Mouse (Mus musculus) intestine, postnatal 0 days (tissue): ENCODE data around the gene Paip2b. TPM values are rescaled to one million over a fixed set of nuclear protein-coding genes. Genes with fewer than 3 reads are reported as not detected.
A peak's percentile ranks its signal among the peaks of the same experiment; 100 is the strongest.
"Not testable (repeated sequence)": the region's sequence is repeated elsewhere in the genome, so short reads cannot be mapped to it uniquely, and the experiment has no call there.

ENCODE experiments used
- ATAC-seq: fragments of 200-750 bp; cut with Nextera tagmentation; 2 replicates; pipeline ENCODE4 v1.8.0; 2017; ENCODE audit warnings: mild to moderate bottlenecking, moderate TSS enrichment, moderate library complexity
- H3K27ac ChIP-seq: fragments of 300-500 bp; sonication (generic); 2 replicates; pipeline ENCODE4 v1.5.1; 2014; ENCODE audit warnings: mild to moderate bottlenecking, low read depth, low read length, moderate library complexity
- H3K27me3 ChIP-seq: fragments of 300-500 bp; sonication (generic); replicated peaks from 2 replicates; pipeline ENCODE4 v1.6.1; 2014; ENCODE audit warnings: low read length, mixed read lengths; ENCODE audit not compliant: control insufficient read depth, insufficient read depth
- H3K36me3 ChIP-seq: fragments of 300-500 bp; sonication (generic); 2 replicates; pipeline ENCODE4 v1.6.1; 2014; ENCODE audit warnings: mild to moderate bottlenecking, moderate library complexity; ENCODE audit not compliant: control insufficient read depth, insufficient read depth
- H3K4me1 ChIP-seq: fragments of 300-500 bp; sonication (generic); replicated peaks from 2 replicates; pipeline ENCODE4 v1.6.1; 2014; ENCODE audit warnings: antibody characterized with exemption, low read length, mixed read lengths; ENCODE audit not compliant: control insufficient read depth, insufficient read depth
- H3K4me2 ChIP-seq: fragments of 300-500 bp; sonication (generic); replicated peaks from 2 replicates; pipeline ENCODE4 v1.6.1; 2014; ENCODE audit warnings: low read depth, mild to moderate bottlenecking, moderate library complexity
- H3K4me3 ChIP-seq: fragments of 300-500 bp; sonication (generic); 2 replicates; pipeline ENCODE4 v1.5.1; 2014; ENCODE audit warnings: low read depth, low read length
- H3K9ac ChIP-seq: fragments of 300-500 bp; sonication (generic); 2 replicates; pipeline ENCODE4 v1.6.1; 2014; ENCODE audit warnings: mild to moderate bottlenecking, low read depth, low read length
- H3K9me3 ChIP-seq: fragments of 300-500 bp; sonication (generic); 2 replicates; pipeline ENCODE4 v1.6.1; 2016; ENCODE audit warnings: mixed run types; ENCODE audit not compliant: control insufficient read depth
- CTCF ChIP-seq: sonication (generic); IDR thresholded peaks from 2 replicates; pipeline ENCODE4 v1.5.1; 2016; ENCODE audit warnings: low read depth, mild to moderate bottlenecking, control low read depth, antibody characterized with exemption, moderate library complexity
- WGBS: fragments of 180-500 bp; shearing (Covaris S2); extraction: QIAGEN DNeasy Blood & Tissue Kit; methylation state at CpG from one replicate; pipeline ENCODE4 v1.1.7; 2014; 5-methylcytosine and 5-hydroxymethylcytosine counted together
- polyA plus RNA-seq: library from polyadenylated mRNA; unstranded; fragments of >200 nt; fragmentation: Nextera tagmentation; extraction: Ambion mirVana; gene quantifications from 2 replicates; pipeline ENCODE4 v1.2.1, GENCODE M21; 2015

Paip2b gene
- polyA plus RNA-seq, 1 experiment from 2014 or later: 5.6 TPM

GRCm38 (mm10) chr6:83791251-83791890 is 40.2 kb downstream of the Paip2b start:
- H3K9ac ChIP-seq: no peak overlapping the region
- no peak for TF ChIP-seq CTCF
- H3K4me1 ChIP-seq: no peaks in the 10 kb centered on the region
- no peaks in the 10 kb centered on the region for H3K27me3 ChIP-seq
- H3K4me3 ChIP-seq: no peak overlapping the region
- H3K27ac ChIP-seq: no peak overlapping the region
- no peak overlapping the region for H3K4me2 ChIP-seq
- ATAC-seq: no peak
- H3K36me3 ChIP-seq: no peaks in the 10 kb centered on the region
- H3K9me3 ChIP-seq: no peaks in the 10 kb centered on the region
- WGBS: 55% methylated on average over 4 of the region's 4 CpGs

GRCm38 (mm10) chr6:83790533-83790932 is 41.0 kb downstream of the Paip2b start:
- not testable (repeated sequence) for H3K27me3 ChIP-seq, H3K27ac ChIP-seq, H3K36me3 ChIP-seq, H3K4me2 ChIP-seq, H3K4me1 ChIP-seq, ATAC-seq, H3K9me3 ChIP-seq, H3K9ac ChIP-seq, H3K4me3 ChIP-seq
- WGBS: 77% methylated on average over 5 of the region's 5 CpGs

GRCm38 (mm10) chr6:83788554-83788953 is 43.0 kb downstream of the Paip2b start:
- Histone ChIP-seq H3K9ac (no peak overlapping the region), H3K4me2 (no peak overlapping the region), H3K36me3 (no peaks in the 10 kb centered on the region), H3K4me3 (no peak overlapping the region), H3K27me3 (no peaks in the 10 kb centered on the region), H3K27ac (no peak overlapping the region), H3K4me1 (no peaks in the 10 kb centered on the region), H3K9me3 (no peaks in the 10 kb centered on the region)
- 72% methylated on average over 7 of the region's 7 CpGs for WGBS
- TF ChIP-seq CTCF: no peak
- ATAC-seq: no peak

- no peaks in the 10 kb centered on the region for H3K36me3 ChIP-seq
- H3K4me3 ChIP-seq: no peak overlapping the region
- H3K9me3 ChIP-seq: no peaks in the 10 kb centered on the region
- ATAC-seq: no peak
- H3K4me2 ChIP-seq: no peak overlapping the region
- 68% methylated on average over 3 of the region's 3 CpGs for WGBS
- H3K27ac ChIP-seq: no peak overlapping the region
- no peaks in the 10 kb centered on the region for H3K4me1 ChIP-seq
- no peak for TF ChIP-seq CTCF
- no peak overlapping the region for H3K9ac ChIP-seq
- no peaks in the 10 kb centered on the region for H3K27me3 ChIP-seq
Observed at GRCm38 (mm10) chr6:83786426-83786825, 45.1 kb downstream of the Paip2b start.

- H3K36me3 ChIP-seq: no peaks in the 10 kb centered on the region
- WGBS: 11% methylated on average over 5 of the region's 5 CpGs
- no peak overlapping the region for H3K9ac ChIP-seq
Observed at GRCm38 (mm10) chr6:83779026-83779425, 52.5 kb downstream of the Paip2b start.

GRCm38 (mm10) chr6:83778306-83778705 is 53.2 kb downstream of the Paip2b start:
- Histone ChIP-seq H3K4me2 (no peak overlapping the region), H3K4me3 (no peak overlapping the region), H3K27ac (no peak overlapping the region), H3K9me3 (no peaks in the 10 kb centered on the region), H3K4me1 (peaks cover 3% of the 10 kb centered on the region; the same call in 1 of the 2 replicates), H3K9ac (no peak overlapping the region), H3K36me3 (peaks cover 5% of the 10 kb centered on the region; the same call in 1 of the 2 replicates), H3K27me3 (no peaks in the 10 kb centered on the region)
- WGBS: 82% methylated on average over 7 of the region's 7 CpGs
- TF ChIP-seq CTCF: no peak
- no peak for ATAC-seq

More at GRCm38 (mm10) chr6:83779026-83779425, 52.5 kb downstream of the Paip2b start:
- no peak for ATAC-seq
- no peak overlapping the region for H3K27ac ChIP-seq
- H3K4me3 ChIP-seq: no peak overlapping the region
- peaks cover 3% of the 10 kb centered on the region; the same call in 1 of the 2 replicates for H3K4me1 ChIP-seq
- TF ChIP-seq CTCF: peak; percentile 86
- no peaks in the 10 kb centered on the region for H3K9me3 ChIP-seq
- H3K27me3 ChIP-seq: no peaks in the 10 kb centered on the region
- H3K4me2 ChIP-seq: no peak overlapping the region
